Mouse (Mus musculus): ENCODE measurements at regions not wholly inside any gene's neighbourhood (a gene's known extent, or its start where the extent isn't known, plus 50 kb on each side); places are given as distances from the start of the nearest gene placed in this dataset.

- Histone ChIP-seq H3K9ac (no peak overlapping the region), H3K4me2 (ENCODE audit: low read depth) (no peak overlapping the region), H3K9me3 (ENCODE audit: low read length) (no peaks in the 10 kb centered on the region), H3K27ac (ENCODE audit: low read depth, low read length) (no peak overlapping the region), H3K36me3 (ENCODE audit: insufficient read depth) (no peaks in the 10 kb centered on the region), H3K4me1 (ENCODE audit: insufficient read depth) (no peaks in the 10 kb centered on the region), H3K27me3 (ENCODE audit: insufficient read depth, low read length) (no peaks in the 10 kb centered on the region), H3K4me3 (ENCODE audit: low read depth, low read length) (no peak overlapping the region)
- 89% methylated on average over 7 of the region's 7 CpGs for WGBS
- ATAC-seq: no peak
- DNase-seq: no peak
- no peak for TF ChIP-seq CTCF (IDR thresholded peaks at IDR 0.05; ENCODE audit: low read depth)
Measured at GRCm38 (mm10) chr11:105538421-105539210, 51.2 kb upstream of the Tanc2 start.

GRCm38 (mm10) chr11:105532616-105533015 is 57.2 kb upstream of the Tanc2 start:
- H3K4me2 ChIP-seq (ENCODE audit: low read depth): no peak overlapping the region
- H3K9ac ChIP-seq: no peak overlapping the region
- H3K4me3 ChIP-seq (ENCODE audit: low read depth, low read length): no peak overlapping the region
- H3K9me3 ChIP-seq (ENCODE audit: low read length): no peaks in the 10 kb centered on the region
- TF ChIP-seq CTCF (IDR thresholded peaks at IDR 0.05; ENCODE audit: low read depth): no peak
- no peak for ATAC-seq
- no peak overlapping the region for H3K27ac ChIP-seq (ENCODE audit: low read depth, low read length)
- no peaks in the 10 kb centered on the region for H3K4me1 ChIP-seq (ENCODE audit: insufficient read depth)
- H3K27me3 ChIP-seq (ENCODE audit: insufficient read depth, low read length): no peaks in the 10 kb centered on the region
- no peaks in the 10 kb centered on the region for H3K36me3 ChIP-seq (ENCODE audit: insufficient read depth)
- WGBS: 81% methylated on average over 5 of the region's 5 CpGs
- DNase-seq: no peak

GRCm38 (mm10) chr11:105530711-105531157 is 59.1 kb upstream of the Tanc2 start:
- peak; percentile 30 for DNase-seq
- TF ChIP-seq CTCF (IDR thresholded peaks at IDR 0.05; ENCODE audit: low read depth): no peak
- no peak overlapping the region for H3K4me3 ChIP-seq (ENCODE audit: low read depth, low read length)
- no peaks in the 10 kb centered on the region for H3K36me3 ChIP-seq (ENCODE audit: insufficient read depth)
- 0 out of 2 replicates have a peak, but pooled peaks have one; percentile 18 for ATAC-seq
- H3K4me2 ChIP-seq (ENCODE audit: low read depth): no peak overlapping the region
- 48% methylated on average over 10 of the region's 10 CpGs for WGBS
- no peak overlapping the region; the same call in 1 of the 2 replicates for H3K27ac ChIP-seq (ENCODE audit: low read depth, low read length)
- H3K4me1 ChIP-seq (ENCODE audit: insufficient read depth): no peaks in the 10 kb centered on the region
- H3K27me3 ChIP-seq (ENCODE audit: insufficient read depth, low read length): no peaks in the 10 kb centered on the region
- H3K9me3 ChIP-seq (ENCODE audit: low read length): no peaks in the 10 kb centered on the region
- no peak overlapping the region for H3K9ac ChIP-seq

GRCm38 (mm10) chr11:105526066-105526465 is 63.7 kb upstream of the Tanc2 start:
- H3K9me3 ChIP-seq (ENCODE audit: low read length): no peaks in the 10 kb centered on the region
- DNase-seq: no peak
- H3K4me1 ChIP-seq (ENCODE audit: insufficient read depth): no peaks in the 10 kb centered on the region
- no peaks in the 10 kb centered on the region for H3K27me3 ChIP-seq (ENCODE audit: insufficient read depth, low read length)
- H3K4me2 ChIP-seq (ENCODE audit: low read depth): no peak overlapping the region
- TF ChIP-seq CTCF (IDR thresholded peaks at IDR 0.05; ENCODE audit: low read depth): no peak
- 93% methylated on average over 4 of the region's 4 CpGs for WGBS
- no peak overlapping the region for H3K9ac ChIP-seq
- no peak overlapping the region for H3K27ac ChIP-seq (ENCODE audit: low read depth, low read length)
- H3K36me3 ChIP-seq (ENCODE audit: insufficient read depth): no peaks in the 10 kb centered on the region
- no peak for ATAC-seq
- no peak overlapping the region for H3K4me3 ChIP-seq (ENCODE audit: low read depth, low read length)

GRCm38 (mm10) chr11:105525608-105526007 is 64.2 kb upstream of the Tanc2 start:
- Histone ChIP-seq H3K4me3 (ENCODE audit: low read depth, low read length) (no peak overlapping the region), H3K27ac (ENCODE audit: low read depth, low read length) (no peak overlapping the region), H3K36me3 (ENCODE audit: insufficient read depth) (no peaks in the 10 kb centered on the region), H3K4me2 (ENCODE audit: low read depth) (no peak overlapping the region), H3K4me1 (ENCODE audit: insufficient read depth) (no peaks in the 10 kb centered on the region), H3K9me3 (ENCODE audit: low read length) (no peaks in the 10 kb centered on the region), H3K27me3 (ENCODE audit: insufficient read depth, low read length) (no peaks in the 10 kb centered on the region), H3K9ac (no peak overlapping the region)
- no peak for ATAC-seq
- 40% methylated on average over 5 of the region's 5 CpGs for WGBS
- TF ChIP-seq CTCF (IDR thresholded peaks at IDR 0.05; ENCODE audit: low read depth): no peak
- DNase-seq: no peak

- ATAC-seq (no peak), DNase-seq (no peak)
- 38% methylated on average over 8 of the region's 8 CpGs for WGBS
- Histone ChIP-seq H3K4me2 (ENCODE audit: low read depth) (no peak overlapping the region), H3K4me1 (ENCODE audit: insufficient read depth) (no peaks in the 10 kb centered on the region), H3K27me3 (ENCODE audit: insufficient read depth, low read length) (no peaks in the 10 kb centered on the region), H3K9ac (no peak overlapping the region), H3K4me3 (ENCODE audit: low read depth, low read length) (no peak overlapping the region), H3K9me3 (ENCODE audit: low read length) (no peaks in the 10 kb centered on the region), H3K36me3 (ENCODE audit: insufficient read depth) (no peaks in the 10 kb centered on the region), H3K27ac (ENCODE audit: low read depth, low read length) (no peak overlapping the region)
- no peak for TF ChIP-seq CTCF (IDR thresholded peaks at IDR 0.05; ENCODE audit: low read depth)
Measured at GRCm38 (mm10) chr11:105524400-105524799, 65.4 kb upstream of the Tanc2 start.

GRCm38 (mm10) chr11:105523765-105524164 is 66.0 kb upstream of the Tanc2 start:
- Histone ChIP-seq H3K4me2 (ENCODE audit: low read depth) (no peak overlapping the region), H3K9ac (no peak overlapping the region), H3K4me3 (ENCODE audit: low read depth, low read length) (no peak overlapping the region), H3K27me3 (ENCODE audit: insufficient read depth, low read length) (no peaks in the 10 kb centered on the region), H3K27ac (ENCODE audit: low read depth, low read length) (no peak overlapping the region), H3K4me1 (ENCODE audit: insufficient read depth) (no peaks in the 10 kb centered on the region), H3K9me3 (ENCODE audit: low read length) (no peaks in the 10 kb centered on the region), H3K36me3 (ENCODE audit: insufficient read depth) (no peaks in the 10 kb centered on the region)
- ATAC-seq: no peak
- 53% methylated on average over 8 of the region's 8 CpGs for WGBS
- TF ChIP-seq CTCF (IDR thresholded peaks at IDR 0.05; ENCODE audit: low read depth): no peak
- no peak for DNase-seq
